Mouse (Mus musculus) forebrain, embryonic 10.5 days (tissue): Measurements from ENCODE around the gene Rpgrip1. TPM values are rescaled to one million over a fixed set of nuclear protein-coding genes. Genes with fewer than 3 reads are reported as not detected.

Source experiments
- DNase-seq: peaks from one replicate; pipeline ENCODE4 v3.0.0-alpha.2; 2017; ENCODE audit warnings: low spot score; ENCODE audit errors: extremely low spot score
- H3K27ac ChIP-seq: fragments of 300-500 bp; sonication (generic); 2 replicates; pipeline ENCODE4 v1.5.1; 2016; ENCODE audit warnings: mild to moderate bottlenecking
- H3K27me3 ChIP-seq: fragments of 300-500 bp; sonication (generic); 2 replicates; pipeline ENCODE4 v1.6.1; 2016; ENCODE audit warnings: mild to moderate bottlenecking; ENCODE audit not compliant: poor library complexity, severe bottlenecking
- H3K36me3 ChIP-seq: fragments of 300-500 bp; sonication (generic); replicated peaks from 2 replicates; pipeline ENCODE4 v1.6.1; 2016; ENCODE audit warnings: mild to moderate bottlenecking, moderate library complexity
- H3K4me1 ChIP-seq: fragments of 300-500 bp; sonication (generic); 2 replicates; pipeline ENCODE4 v1.6.1; 2016
- H3K4me3 ChIP-seq: fragments of 300-500 bp; sonication (generic); 2 replicates; pipeline ENCODE4 v1.5.1; 2016; ENCODE audit warnings: mild to moderate bottlenecking, moderate library complexity
- H3K9me3 ChIP-seq: fragments of 300-500 bp; sonication (generic); 2 replicates; pipeline ENCODE4 v1.6.1; 2016; ENCODE audit warnings: mild to moderate bottlenecking, moderate library complexity
- WGBS: fragments of 180-500 bp; shearing (Covaris S2); methylation state at CpG from one replicate; pipeline ENCODE4 v1.1.7; 2016; 5-methylcytosine and 5-hydroxymethylcytosine counted together
- polyA plus RNA-seq: library from polyadenylated mRNA; unstranded; fragments of >200 nt; fragmentation: Nextera tagmentation; extraction: Ambion mirVana; gene quantifications from 2 replicates; pipeline ENCODE4 v1.2.1, GENCODE M21; 2016

The Rpgrip1 gene
- polyA plus RNA-seq, 1 experiment from 2014 or later: 130 TPM

DNA sequence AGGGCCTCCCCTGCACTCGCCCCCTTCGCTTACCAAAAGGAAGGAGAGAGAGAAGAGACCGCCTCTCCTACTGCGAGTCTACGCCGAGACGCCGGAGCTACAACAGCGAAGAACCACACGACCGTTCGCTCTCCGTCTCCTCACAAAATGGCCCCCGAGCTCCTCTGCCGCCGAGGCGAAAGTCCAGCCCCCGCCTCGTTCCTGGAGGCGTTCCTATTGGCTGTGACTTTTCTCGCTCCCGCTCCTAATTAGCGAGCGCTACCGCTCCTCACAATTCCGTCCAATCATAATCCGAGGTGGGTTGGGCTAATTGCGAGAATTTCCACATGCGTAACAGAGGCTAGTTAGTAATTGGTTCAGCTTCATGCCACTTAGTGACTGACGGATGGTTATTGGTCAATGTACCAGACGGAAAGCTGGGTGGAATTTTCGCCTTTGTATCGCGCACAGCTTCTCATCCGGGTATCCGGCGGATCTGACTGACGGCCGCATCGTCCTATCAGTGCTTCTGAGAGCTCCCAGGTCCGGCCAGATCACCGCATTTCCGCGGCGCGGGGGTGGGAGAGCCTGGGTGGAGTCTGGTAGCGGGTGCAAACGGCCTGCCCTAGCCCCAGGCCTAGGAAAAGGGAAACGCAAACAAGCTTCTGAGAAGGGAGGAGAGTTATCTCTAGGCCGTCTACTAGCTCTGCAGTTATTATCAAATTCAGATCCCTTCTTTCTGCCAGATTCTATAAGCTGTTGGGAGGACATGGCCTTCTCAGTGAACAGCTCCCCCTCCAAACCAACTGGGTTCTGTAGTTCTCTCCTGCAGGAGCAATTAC, 6.4 kb upstream of the Rpgrip1 start, which contains the start of gene Hnrnpc:
Gene Hnrnpc (minus strand): TSS at position 173 of the 821 bp plus-strand sequence.
- peak; percentile 100 for DNase-seq
- Histone ChIP-seq H3K36me3 (peaks cover 32% of the 10 kb centered on the region), H3K27me3 (no peaks in the 10 kb centered on the region), H3K9me3 (no peaks in the 10 kb centered on the region), H3K4me3 (peak within 1 kb of the TSS; percentile 92), H3K4me1 (peaks cover 48% of the 10 kb centered on the region), H3K27ac (peak within 1 kb of the TSS; percentile 98)
- WGBS: under 1% methylated on average over 50 of the region's 50 CpGs

DNA sequence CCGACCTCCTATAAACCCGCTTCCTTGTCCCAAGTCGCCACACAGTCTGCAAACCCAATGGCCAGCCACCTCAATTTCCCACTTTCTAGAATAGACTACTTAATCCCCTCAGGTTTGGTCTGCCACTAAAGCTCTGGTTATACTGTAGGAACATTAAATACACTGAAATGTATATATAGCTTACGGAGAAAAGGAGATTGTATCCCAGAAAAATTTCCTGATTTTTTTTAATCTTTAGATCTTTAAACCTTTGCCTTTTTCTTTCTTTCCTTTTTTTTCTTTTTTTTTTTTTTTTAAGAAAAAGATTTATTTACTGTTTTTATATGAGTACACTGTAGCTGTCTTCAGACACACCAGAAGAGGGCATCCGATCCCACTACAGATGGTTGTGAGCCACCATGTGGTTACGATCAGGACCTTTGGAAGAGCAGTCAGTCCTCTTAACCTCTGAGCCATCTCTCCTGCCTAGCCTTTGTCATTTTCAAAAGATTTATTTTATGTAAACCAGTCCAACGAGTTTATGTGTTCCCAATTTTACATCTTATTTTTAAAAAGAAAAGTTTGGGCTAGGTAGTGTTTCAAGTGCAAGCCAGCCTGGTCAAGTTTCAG, 5.7 kb upstream of the Rpgrip1 start:
- 40% methylated on average over 7 of the region's 7 CpGs for WGBS
- Histone ChIP-seq H3K27ac (peak overlapping the region; percentile 98), H3K4me3 (peak overlapping the region; percentile 92), H3K9me3 (no peaks in the 10 kb centered on the region), H3K4me1 (peaks cover 47% of the 10 kb centered on the region), H3K36me3 (peaks cover 27% of the 10 kb centered on the region), H3K27me3 (no peaks in the 10 kb centered on the region)
- DNase-seq: no peak

DNA sequence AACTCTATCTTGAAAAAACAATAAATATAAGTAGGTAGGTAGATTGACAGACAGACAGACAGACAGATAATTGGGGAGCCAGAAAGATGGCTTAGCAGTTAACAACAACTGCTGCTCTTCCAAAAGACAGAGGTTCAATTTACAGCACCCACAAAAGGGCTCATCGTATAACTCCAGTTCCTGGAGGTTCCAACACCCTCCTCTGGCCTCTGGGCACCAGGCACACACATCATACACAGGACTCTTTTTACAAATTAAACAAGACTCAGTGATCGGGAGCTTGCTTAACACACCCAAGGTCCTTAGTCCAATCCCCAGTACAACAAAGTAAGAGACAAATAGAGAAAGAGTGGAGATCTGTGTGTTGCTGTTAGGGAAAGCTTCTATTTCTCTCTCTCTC, 5.2 kb upstream of the Rpgrip1 start:
- WGBS: 90% methylated on average over 2 of the region's 2 CpGs
- Histone ChIP-seq H3K9me3 (no peaks in the 10 kb centered on the region), H3K4me3 (no peak overlapping the region), H3K4me1 (peaks cover 44% of the 10 kb centered on the region), H3K27ac (no peak overlapping the region), H3K36me3 (peaks cover 22% of the 10 kb centered on the region), H3K27me3 (no peaks in the 10 kb centered on the region)
- DNase-seq: no peak

DNA sequence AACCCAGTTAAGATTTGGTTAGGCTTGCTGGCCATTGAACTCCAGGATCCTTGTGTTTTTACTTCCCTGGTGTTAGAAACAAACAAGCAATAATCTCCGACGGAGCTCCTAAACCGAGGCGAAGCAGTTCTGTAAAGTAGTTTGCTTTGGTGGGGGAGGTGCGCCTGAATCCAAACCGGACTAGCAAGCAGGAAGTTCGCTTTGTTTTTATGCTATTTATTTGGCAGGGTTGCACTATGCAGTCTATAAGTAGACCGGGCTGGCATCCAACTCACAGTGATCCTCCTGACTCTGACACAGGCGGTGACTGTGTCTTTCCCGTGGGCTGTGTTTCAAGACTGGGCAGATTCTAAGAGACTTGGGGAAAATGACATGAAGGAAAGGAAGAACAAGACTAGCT, 3.8 kb upstream of the Rpgrip1 start:
- peaks cover 29% of the 10 kb centered on the region for H3K4me1 ChIP-seq
- H3K9me3 ChIP-seq: no peaks in the 10 kb centered on the region
- H3K4me3 ChIP-seq: no peak overlapping the region
- WGBS: 41% methylated on average over 10 of the region's 10 CpGs
- peaks cover 7% of the 10 kb centered on the region for H3K36me3 ChIP-seq
- no peak overlapping the region for H3K27ac ChIP-seq
- no peak for DNase-seq
- no peaks in the 10 kb centered on the region for H3K27me3 ChIP-seq

DNA sequence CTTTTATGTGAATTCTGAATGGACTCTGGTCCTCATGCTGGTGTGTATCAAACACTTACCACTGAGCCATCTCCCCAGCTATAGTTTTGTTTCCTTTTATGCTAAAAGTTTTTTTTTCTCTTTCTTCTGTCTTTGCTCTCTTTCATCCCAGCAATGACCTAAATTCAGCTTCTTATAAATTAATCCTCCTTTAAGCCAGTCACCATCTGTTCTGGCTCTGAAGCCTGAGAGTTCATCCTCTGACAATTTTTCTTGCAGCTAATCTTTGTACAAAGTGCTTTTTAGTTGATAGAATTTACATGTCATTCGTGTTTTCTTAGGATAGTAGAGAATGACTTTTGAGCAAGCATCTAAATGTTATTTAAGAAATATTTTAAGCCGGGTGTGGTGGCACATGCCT, 2.5 kb upstream of the Rpgrip1 start:
- 87% methylated on average over 2 of the region's 2 CpGs for WGBS
- Histone ChIP-seq H3K27ac (no peak overlapping the region), H3K36me3 (no peaks in the 10 kb centered on the region), H3K4me1 (0 out of 2 replicates have a peak, but pooled peaks cover 18% of the 10 kb centered on the region), H3K9me3 (no peaks in the 10 kb centered on the region), H3K27me3 (no peaks in the 10 kb centered on the region), H3K4me3 (no peak overlapping the region)
- DNase-seq: no peak

DNA sequence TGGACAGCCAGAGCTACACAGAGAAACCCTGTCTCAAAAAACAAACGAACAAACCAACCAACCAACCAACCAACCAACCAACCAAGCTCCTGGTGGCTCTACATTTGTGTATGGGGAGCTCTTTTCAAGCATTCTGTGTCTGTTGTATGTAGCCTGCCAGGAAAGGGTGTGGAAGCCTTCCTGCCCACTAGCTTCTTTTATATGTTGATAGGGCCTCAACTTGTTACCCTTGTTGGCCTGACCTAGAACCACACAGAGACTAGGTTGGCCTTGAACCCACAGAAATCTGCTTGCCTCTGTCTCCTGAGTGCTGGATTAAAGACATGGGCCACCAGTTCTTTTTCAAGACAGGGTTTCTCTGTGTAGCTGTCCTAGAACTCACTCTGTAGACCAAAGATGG, 3.6 kb downstream of the Rpgrip1 start:
- WGBS: 70% methylated on average over 1 of the region's 1 CpGs
- H3K27me3 ChIP-seq: no peaks in the 10 kb centered on the region
- H3K36me3 ChIP-seq: no peaks in the 10 kb centered on the region
- no peak overlapping the region for H3K4me3 ChIP-seq
- peaks cover 8% of the 10 kb centered on the region for H3K4me1 ChIP-seq
- DNase-seq: no peak
- no peak overlapping the region for H3K27ac ChIP-seq
- H3K9me3 ChIP-seq: no peaks in the 10 kb centered on the region

DNA sequence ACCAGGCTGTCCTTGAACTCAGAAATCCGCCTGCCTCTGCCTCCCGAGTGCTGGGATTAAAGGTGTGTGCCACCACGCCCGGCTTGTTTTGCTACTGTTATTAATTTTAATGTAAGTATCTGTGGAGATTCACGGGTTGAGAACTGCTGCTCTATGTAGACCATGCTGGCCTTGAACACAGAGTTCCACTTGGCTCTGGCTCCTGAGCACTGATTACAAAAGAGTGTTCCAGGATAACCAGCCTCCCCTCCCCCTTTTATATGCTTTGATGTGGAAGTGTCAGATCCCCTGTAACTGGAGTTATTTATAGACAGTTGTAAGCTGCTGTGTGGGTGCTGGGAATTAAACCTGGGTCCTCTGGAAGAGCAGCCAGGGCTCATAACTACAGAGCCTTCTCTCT, 6.7 kb downstream of the Rpgrip1 start:
- Histone ChIP-seq H3K27ac (no peak overlapping the region), H3K9me3 (no peaks in the 10 kb centered on the region), H3K4me3 (no peak overlapping the region), H3K27me3 (peaks cover 14% of the 10 kb centered on the region), H3K36me3 (no peaks in the 10 kb centered on the region), H3K4me1 (peaks cover 17% of the 10 kb centered on the region)
- DNase-seq: no peak
- WGBS: 94% methylated on average over 5 of the region's 5 CpGs

DNA sequence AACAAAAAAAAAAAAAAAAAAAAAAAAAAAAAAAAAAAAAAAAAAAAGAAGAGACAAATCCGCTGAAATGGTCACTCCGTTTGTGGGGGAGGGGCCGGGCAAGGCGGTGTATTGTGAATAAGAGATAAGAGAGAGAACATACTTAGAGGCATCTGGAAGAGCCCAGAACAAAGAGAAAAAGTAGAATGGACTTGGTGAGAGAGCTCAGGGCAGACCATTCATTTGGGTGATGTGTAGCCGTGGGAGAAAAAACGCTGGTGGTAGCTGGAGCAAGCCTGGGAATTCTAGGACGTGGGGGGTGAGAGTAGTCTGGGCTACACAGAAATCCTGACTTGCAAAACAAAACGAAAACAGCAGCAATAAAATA, 7.9 kb downstream of the Rpgrip1 start:
- peaks cover 14% of the 10 kb centered on the region for H3K27me3 ChIP-seq
- no peaks in the 10 kb centered on the region for H3K36me3 ChIP-seq
- H3K9me3 ChIP-seq: no peaks in the 10 kb centered on the region
- H3K4me3 ChIP-seq: peak overlapping the region; percentile 66
- no peak for DNase-seq
- 31% methylated on average over 8 of the region's 8 CpGs for WGBS
- peak overlapping the region; percentile 94 for H3K27ac ChIP-seq
- peaks cover 17% of the 10 kb centered on the region for H3K4me1 ChIP-seq

DNA sequence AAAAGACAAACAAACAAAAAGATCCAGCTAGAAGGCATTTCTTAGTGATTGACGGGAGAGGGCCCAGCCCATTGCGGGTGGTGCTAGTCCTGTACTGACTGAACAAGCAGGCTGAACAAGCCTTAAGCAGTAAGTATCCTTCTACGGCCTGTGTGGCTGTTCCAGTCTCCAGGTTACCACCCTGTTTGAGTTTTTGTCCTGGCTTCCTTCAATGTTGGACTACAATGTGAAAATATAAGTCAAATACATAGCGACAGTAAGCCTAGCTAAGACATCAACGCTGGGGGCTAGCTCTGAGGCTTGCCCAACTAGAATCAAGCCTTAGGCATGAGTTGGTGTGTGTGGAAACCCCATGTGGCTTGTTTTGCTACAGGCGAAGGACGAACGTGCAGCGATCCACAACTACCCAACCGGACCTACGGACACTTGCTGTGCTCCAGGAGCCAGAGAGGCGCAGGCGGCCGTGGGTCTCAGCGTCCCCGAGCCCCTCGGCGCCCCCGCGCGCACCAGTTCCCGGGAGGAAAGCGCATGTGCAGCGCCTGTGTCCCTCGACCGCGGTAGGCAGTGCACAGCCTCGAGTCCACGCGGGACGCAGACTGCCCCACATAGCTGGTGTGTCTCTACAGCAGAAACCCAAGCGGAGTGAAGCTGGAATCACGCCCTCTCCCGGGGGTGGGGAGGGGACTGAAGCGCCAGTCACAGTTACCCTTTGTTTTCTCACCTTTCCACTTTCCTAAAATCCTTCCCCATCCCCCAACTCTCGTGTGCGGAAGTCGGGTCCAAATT, 8.5 kb downstream of the Rpgrip1 start:
- peak; percentile 75 for DNase-seq
- H3K27ac ChIP-seq: peak overlapping the region; percentile 94
- H3K27me3 ChIP-seq: peaks cover 14% of the 10 kb centered on the region
- 1% methylated on average over 38 of the region's 38 CpGs for WGBS
- H3K4me1 ChIP-seq: peaks cover 17% of the 10 kb centered on the region
- peak overlapping the region; percentile 66 for H3K4me3 ChIP-seq
- H3K9me3 ChIP-seq: no peaks in the 10 kb centered on the region
- no peaks in the 10 kb centered on the region for H3K36me3 ChIP-seq

DNA sequence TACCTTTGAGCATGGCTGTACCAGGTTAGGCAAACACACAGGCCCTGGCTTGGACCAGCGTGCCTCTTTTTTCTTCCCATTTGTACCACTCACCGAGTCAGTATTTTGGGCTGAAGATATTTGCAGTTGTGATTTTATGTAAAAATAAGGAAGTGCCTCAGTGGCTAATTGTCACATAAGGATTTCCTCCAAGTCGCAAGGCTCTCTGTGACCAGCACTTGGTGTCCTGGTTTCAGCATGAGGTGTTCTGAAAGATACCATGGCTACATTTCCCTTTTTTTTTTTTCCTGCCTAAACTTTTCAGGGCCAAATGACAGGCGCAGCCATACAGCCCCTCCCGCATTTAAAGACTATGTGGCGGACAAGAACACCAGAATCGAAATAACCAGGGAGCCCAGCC, 9.7 kb downstream of the Rpgrip1 start:
- no peak for DNase-seq
- Histone ChIP-seq H3K4me3 (no peak overlapping the region), H3K36me3 (no peaks in the 10 kb centered on the region), H3K4me1 (peaks cover 17% of the 10 kb centered on the region), H3K9me3 (no peaks in the 10 kb centered on the region), H3K27me3 (peaks cover 14% of the 10 kb centered on the region), H3K27ac (peak overlapping the region; percentile 94; the same call in 1 of the 2 replicates)
- 59% methylated on average over 7 of the region's 7 CpGs for WGBS

DNA sequence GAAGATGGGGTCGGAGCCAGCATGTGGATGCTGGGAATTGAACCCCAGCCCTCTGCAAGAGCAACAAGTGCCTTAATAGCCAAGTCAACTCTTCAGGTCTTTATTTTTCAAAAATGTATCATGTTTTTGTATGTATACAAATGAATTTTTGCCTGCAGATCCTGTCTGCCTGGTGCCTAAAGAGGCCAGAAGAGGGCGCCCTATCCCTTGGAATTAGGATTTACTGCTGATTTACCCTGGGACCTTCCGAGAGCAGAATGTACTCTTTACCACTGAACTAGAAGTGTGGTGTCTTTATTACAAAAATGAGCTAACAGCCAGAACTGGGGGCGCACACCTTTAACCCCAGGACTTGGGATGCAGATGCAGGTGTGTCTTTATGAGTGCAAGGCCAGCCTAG, 13.4 kb downstream of the Rpgrip1 start:
- Histone ChIP-seq H3K36me3 (no peaks in the 10 kb centered on the region), H3K27ac (no peak overlapping the region), H3K4me3 (no peak overlapping the region), H3K9me3 (no peaks in the 10 kb centered on the region), H3K27me3 (peaks cover 14% of the 10 kb centered on the region), H3K4me1 (peaks cover 11% of the 10 kb centered on the region)
- DNase-seq: peak; percentile 69
- WGBS: 22% methylated on average over 4 of the region's 4 CpGs

DNA sequence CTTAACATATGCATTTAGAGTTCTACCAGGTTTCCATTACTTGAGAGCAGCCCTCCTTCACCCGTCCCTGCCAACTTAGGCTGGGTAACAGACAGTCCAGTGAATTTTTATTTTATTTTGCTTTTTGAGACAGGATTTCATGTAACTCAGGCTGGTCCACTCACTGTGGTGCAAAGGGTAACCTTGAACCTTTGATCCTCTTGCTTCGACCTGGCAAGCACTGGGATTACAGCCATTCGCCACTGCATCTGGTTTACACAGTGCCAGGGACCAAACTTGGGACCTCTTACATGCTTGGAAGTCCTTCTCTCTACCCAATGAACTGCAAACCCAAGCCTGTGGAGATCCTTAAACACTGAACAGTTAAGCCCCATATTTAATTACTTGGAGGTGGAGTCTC, 14.1 kb downstream of the Rpgrip1 start:
- no peaks in the 10 kb centered on the region for H3K36me3 ChIP-seq
- peaks cover 4% of the 10 kb centered on the region; the same call in 1 of the 2 replicates for H3K4me1 ChIP-seq
- H3K9me3 ChIP-seq: no peaks in the 10 kb centered on the region
- H3K4me3 ChIP-seq: no peak overlapping the region
- WGBS: 92% methylated on average over 3 of the region's 3 CpGs
- H3K27ac ChIP-seq: no peak overlapping the region
- H3K27me3 ChIP-seq: peaks cover 14% of the 10 kb centered on the region
- DNase-seq: no peak

DNA sequence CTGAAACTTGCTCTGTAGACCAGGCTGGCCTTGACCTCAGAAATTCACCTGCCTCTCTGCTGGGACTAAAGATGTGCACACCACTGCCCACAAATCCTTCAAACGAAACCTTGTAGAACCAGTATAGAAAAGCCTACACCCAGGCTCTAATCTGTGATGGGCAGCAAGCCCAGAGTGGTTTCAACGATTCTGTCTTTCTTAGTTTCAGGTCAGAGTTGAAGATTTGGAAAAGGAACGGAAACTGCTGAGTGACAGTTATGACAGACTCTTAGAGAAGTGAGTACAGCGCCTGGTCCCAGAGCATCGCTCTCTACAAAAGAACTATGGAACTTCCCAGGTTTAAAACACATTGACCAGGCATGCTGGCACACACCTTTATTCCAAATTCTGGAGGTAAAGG, 23.1 kb downstream of the Rpgrip1 start:
- no peaks in the 10 kb centered on the region for H3K36me3 ChIP-seq
- H3K4me1 ChIP-seq: no peaks in the 10 kb centered on the region
- H3K4me3 ChIP-seq: no peak overlapping the region
- H3K9me3 ChIP-seq: no peaks in the 10 kb centered on the region; the same call in 1 of the 2 replicates
- no peak for DNase-seq
- no peak overlapping the region for H3K27ac ChIP-seq
- no peaks in the 10 kb centered on the region for H3K27me3 ChIP-seq
- WGBS: 87% methylated on average over 5 of the region's 5 CpGs
